Mouse (Mus musculus): ENCODE results near the gene Slc35c2.

- TF ChIP-seq CTCF (IDR thresholded peaks at IDR 0.05; ENCODE audit: insufficient read depth, low read length) (no peak), POLR2A (IDR thresholded peaks at IDR 0.05; ENCODE audit: borderline replicate concordance, extremely low read depth, low read depth, low read length) (no peak)
Measured at GRCm38 (mm10) chr2:165328746-165329145, 41.1 kb upstream of the Slc35c2 start.
